Mouse (Mus musculus): Measurements from ENCODE around the gene Fam122a.

DNA sequence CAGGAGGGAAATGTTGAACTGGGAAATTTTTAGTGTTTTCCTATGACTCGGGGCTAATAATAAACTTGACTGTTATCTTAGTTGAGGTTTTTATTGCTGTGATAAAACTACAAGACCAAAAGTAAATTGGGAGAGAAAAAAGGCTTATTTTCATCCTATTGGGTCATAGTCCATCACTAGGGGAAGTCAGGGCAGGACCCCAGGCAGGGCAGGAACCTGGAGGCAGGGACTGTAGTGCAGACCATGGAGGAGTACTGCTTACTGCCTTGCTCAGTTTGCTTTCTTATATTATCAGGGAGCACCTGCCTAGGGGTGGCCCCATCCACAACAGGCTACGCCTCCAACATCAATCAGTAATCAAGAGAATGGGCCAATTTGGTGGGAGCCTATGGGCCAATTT is 22.7 kb downstream of the Fam122a start:
- TF ChIP-seq CTCF (IDR thresholded peaks at IDR 0.05; ENCODE audit: insufficient read depth, low read depth, low read length) (no peak), POLR2A (IDR thresholded peaks at IDR 0.05; ENCODE audit: insufficient read depth, low read depth, low read length) (no peak)
